Mouse (Mus musculus) C2C12 (cell line): ENCODE measurements around the gene Csf3r.

Experiments
- CEBPB ChIP-seq: IDR thresholded peaks from one replicate; pipeline ENCODE4 v1.6.1; 2011; ENCODE audit warnings: low read depth, mild to moderate bottlenecking, control low read depth, moderate library complexity
- CTCF ChIP-seq: IDR thresholded peaks from one replicate; pipeline ENCODE4 v1.5.1; 2011; ENCODE audit not compliant: control insufficient read depth, insufficient read depth, insufficient read length
- MAX ChIP-seq: IDR thresholded peaks from one replicate; pipeline ENCODE4 v1.6.1; 2011; ENCODE audit warnings: mild to moderate bottlenecking, control low read depth
- MYOD1 ChIP-seq: IDR thresholded peaks from one replicate; pipeline ENCODE4 v1.6.1; 2011; ENCODE audit warnings: low read depth; ENCODE audit not compliant: control insufficient read depth, insufficient read length
- MYOG ChIP-seq: IDR thresholded peaks from one replicate; pipeline ENCODE4 v1.6.1; 2011; ENCODE audit not compliant: control insufficient read depth, insufficient read length; ENCODE audit errors: extremely low read depth
- USF1 ChIP-seq: IDR thresholded peaks from one replicate; pipeline ENCODE4 v1.6.1; 2011; ENCODE audit warnings: low read depth, mild to moderate bottlenecking, control low read depth, moderate library complexity

- no peak for TF ChIP-seq USF1
- no peak for TF ChIP-seq CTCF
- no peak for TF ChIP-seq MAX
- no peak for TF ChIP-seq CEBPB
- no peak for TF ChIP-seq MYOG
- no peak for TF ChIP-seq MYOD1
These were observed 37.3 kb upstream of the Csf3r start for GRCm38 (mm10) chr4:125987071-125987470.
